Mouse (Mus musculus): ENCODE measurements around the gene Fuca2. TPM values are rescaled to one million over a fixed set of nuclear protein-coding genes. Genes with fewer than 3 reads are reported as not detected.

The Fuca2 gene
- polyA plus RNA-seq (2014; fragmentation: Illumina TruSeq; extraction: RNeasy Lipid Tissue Mini Kit (QIAGEN cat#74804); ENCODE audit: low read depth, low replicate concordance) = 327 TPM

DNA sequence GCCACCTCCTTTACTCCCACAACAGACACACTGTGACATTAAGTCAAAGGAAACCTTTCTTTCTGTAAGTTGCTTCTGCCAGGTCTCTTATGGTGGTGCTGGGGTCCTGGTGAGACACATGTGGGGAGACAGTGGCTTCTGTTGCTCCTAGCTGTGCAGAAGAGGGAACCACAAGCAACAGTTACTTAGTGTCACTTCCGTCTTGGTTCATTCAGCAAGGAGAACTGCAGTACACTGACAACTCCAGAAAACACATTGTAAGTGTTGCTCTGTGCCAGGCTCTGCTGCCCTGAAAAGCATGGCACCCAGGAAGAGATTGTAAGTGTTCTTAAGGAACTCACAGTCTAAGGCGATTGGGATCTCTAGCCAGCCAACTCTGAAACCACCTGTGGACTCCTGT lies at the start of gene Fuca2:
Fuca2 (plus strand) TSS at position 210 of the 400 bp plus-strand sequence.

DNA sequence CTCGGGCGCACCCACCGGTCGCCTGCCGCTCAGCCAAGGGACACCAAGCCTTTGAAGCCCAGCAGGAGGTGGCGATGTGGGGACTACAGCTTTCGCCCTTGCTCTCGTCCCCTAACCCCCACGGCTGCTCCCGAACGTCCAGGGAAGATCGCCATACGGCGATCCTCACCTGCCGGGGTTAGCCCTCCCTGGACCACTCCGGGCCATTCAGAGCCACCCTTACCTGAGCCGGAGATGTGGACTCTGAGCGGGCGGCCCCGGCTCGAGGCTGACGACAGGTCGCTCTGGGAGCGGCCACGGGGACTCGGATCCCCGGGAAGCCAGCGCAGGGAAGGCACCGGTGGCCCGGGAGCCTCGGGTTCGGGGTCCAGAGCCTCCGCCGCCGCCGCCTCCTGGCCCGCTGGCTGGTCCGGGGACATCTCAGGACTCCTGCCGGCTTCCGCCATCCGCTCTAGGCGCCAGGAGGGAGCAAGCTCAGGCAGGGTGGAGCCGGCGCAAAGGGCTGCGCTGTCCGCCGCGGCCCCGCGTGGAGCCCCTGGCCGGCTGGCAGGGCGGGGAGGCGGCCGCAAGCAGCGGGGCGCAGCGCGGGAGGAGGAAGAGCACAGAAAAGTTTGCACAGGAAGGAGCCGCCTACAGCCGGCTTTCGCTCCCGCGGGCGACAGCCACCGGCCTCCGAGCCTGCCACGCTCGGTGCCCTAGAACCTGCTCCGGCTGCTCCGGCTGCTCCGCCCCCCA lies 25.3 kb upstream of the Fuca2 start, which contains the start of gene Phactr2:
Phactr2 (minus strand) TSS at position 580 of the 735 bp plus-strand sequence.

DNA sequence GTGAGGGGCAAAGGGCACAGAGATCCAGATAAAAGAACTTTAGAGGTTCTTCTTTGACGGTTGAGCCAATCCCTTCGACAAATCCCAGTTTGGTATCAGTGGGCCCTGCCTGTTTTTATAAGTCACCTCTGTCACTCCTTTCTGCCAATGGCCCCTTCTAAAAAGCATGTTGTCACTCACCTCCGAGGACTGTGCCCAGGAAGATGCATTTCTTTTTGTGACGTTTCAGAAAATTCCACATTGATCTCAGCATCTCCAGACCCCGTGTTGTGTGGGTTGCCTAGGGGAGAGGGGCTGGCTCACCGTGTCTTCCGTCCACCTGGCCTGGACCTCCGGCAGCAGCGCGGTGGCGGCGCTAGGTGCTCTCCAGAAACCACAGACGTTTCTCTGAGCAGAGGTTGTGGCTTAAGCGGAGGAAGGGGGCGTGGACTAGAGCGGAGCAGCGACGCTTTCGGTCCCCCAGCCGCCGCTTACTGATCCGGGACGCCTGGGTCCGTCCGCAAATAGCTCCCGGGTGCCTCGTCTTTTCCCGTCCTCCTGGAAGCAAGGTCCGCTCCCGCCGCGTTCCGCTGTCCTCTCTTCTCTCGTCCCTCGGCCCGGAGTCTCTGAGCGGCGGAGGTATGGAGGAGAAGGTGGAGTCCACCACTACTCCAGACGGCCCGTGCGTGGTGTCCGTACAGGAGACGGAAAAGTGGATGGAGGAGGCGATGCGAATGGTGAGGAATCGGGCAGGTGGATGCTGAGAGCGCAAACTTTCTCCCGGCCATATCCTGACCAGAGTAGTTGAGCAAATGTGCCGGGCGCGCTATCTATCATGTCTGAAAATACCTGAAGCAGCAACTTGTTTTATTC lies 53.5 kb downstream of the Fuca2 start, which contains the start of the genes Adat2 and Pex3:
Adat2 (plus strand) TSS at position 249 of the 852 bp plus-strand sequence.
Pex3 (minus strand) TSS at position 497 of the 852 bp plus-strand sequence.

Other genes with a start within 250 kb of the Fuca2 start
- 41.0 TPM for gene Phactr2, start 25.1 kb upstream of the Fuca2 start, polyA plus RNA-seq (2014; fragmentation: Illumina TruSeq; extraction: RNeasy Lipid Tissue Mini Kit (QIAGEN cat#74804); ENCODE audit: low read depth, low replicate concordance)
- gene Adat2, start 53.4 kb downstream of the Fuca2 start, polyA plus RNA-seq (2014; fragmentation: Illumina TruSeq; extraction: RNeasy Lipid Tissue Mini Kit (QIAGEN cat#74804); ENCODE audit: low read depth, low replicate concordance) = 3.1 TPM
- 28.1 TPM for gene Pex3, start 53.6 kb downstream of the Fuca2 start, polyA plus RNA-seq (2014; fragmentation: Illumina TruSeq; extraction: RNeasy Lipid Tissue Mini Kit (QIAGEN cat#74804); ENCODE audit: low read depth, low replicate concordance)